Mouse (Mus musculus) heart, embryonic 11.5 days (tissue): ENCODE measurements around the gene Nol4l. TPM values are rescaled to one million over a fixed set of nuclear protein-coding genes. Genes with fewer than 3 reads are reported as not detected.

Experiments
- ATAC-seq: fragments of 200-750 bp; cut with Nextera tagmentation; replicated peaks from 2 replicates; pipeline ENCODE4 v1.8.0; 2017; ENCODE audit warnings: moderate library complexity; ENCODE audit not compliant: insufficient number of reproducible peaks, low FRiP score, low TSS enrichment
- H3K27ac ChIP-seq: fragments of 300-500 bp; sonication (generic); 2 replicates; pipeline ENCODE4 v1.5.1; 2014; ENCODE audit warnings: mild to moderate bottlenecking, low read depth, low read length
- H3K27me3 ChIP-seq: fragments of 300-500 bp; sonication (generic); 2 replicates; pipeline ENCODE4 v1.6.1; 2014; ENCODE audit warnings: mild to moderate bottlenecking, low read length, mixed read lengths; ENCODE audit not compliant: control insufficient read depth, insufficient read depth
- H3K36me3 ChIP-seq: fragments of 300-500 bp; sonication (generic); 2 replicates; pipeline ENCODE4 v1.6.1; 2014; ENCODE audit warnings: mild to moderate bottlenecking, low read length, moderate library complexity, mixed read lengths; ENCODE audit not compliant: control insufficient read depth, insufficient read depth
- H3K4me1 ChIP-seq: fragments of 300-500 bp; sonication (generic); 2 replicates; pipeline ENCODE4 v1.6.1; 2014; ENCODE audit warnings: low read length; ENCODE audit not compliant: control insufficient read depth, insufficient read depth
- H3K4me2 ChIP-seq: fragments of 300-500 bp; sonication (generic); 2 replicates; pipeline ENCODE4 v1.6.1; 2014; ENCODE audit warnings: mild to moderate bottlenecking, moderate library complexity
- H3K4me3 ChIP-seq: fragments of 300-500 bp; sonication (generic); 2 replicates; pipeline ENCODE4 v1.5.1; 2014; ENCODE audit warnings: low read depth, low read length
- H3K9ac ChIP-seq: fragments of 300-500 bp; sonication (generic); 2 replicates; pipeline ENCODE4 v1.6.1; 2014; ENCODE audit warnings: mild to moderate bottlenecking, low read depth, low read length, moderate library complexity
- H3K9me3 ChIP-seq: fragments of 300-500 bp; sonication (generic); replicated peaks from 2 replicates; pipeline ENCODE4 v1.6.1; 2016; ENCODE audit warnings: low read length; ENCODE audit not compliant: control insufficient read depth
- WGBS: fragments of 180-500 bp; shearing (Covaris S2); extraction: QIAGEN DNeasy Blood & Tissue Kit; methylation state at CpG from one replicate; pipeline ENCODE4 v1.1.7; 2014; ENCODE audit not compliant: insufficient replicate concordance; 5-methylcytosine and 5-hydroxymethylcytosine counted together
- polyA plus RNA-seq: library from polyadenylated mRNA; unstranded; fragments of >200 nt; fragmentation: Nextera tagmentation; extraction: Ambion mirVana; gene quantifications from 2 replicates; pipeline ENCODE4 v1.2.1, GENCODE M21; 2014

The Nol4l gene
- polyA plus RNA-seq, 1 experiment from 2014 or later: 16.7 TPM

DNA sequence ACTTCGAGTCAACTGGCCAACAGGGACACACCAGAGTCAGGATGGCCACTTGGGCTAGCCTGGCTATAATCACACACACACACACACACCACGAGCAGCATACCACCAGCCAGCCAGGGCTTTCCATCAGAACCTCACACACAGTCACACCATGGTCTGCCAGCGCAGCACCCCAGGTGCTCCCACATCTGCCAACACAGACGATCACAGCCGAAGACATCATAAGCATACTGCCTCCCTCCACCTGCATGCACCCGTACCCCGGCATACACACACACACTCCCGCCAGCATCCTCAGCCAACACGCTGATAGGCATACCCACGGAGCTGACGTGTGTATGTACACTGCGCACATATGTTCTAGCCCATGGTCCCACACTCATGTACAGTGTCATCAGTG, 6.1 kb downstream of the Nol4l start:
- 85% methylated on average over 12 of the region's 12 CpGs for WGBS
- H3K9ac ChIP-seq: 0 out of 2 replicates have a peak overlapping the region, but pooled peaks have one; percentile 24
- H3K36me3 ChIP-seq: no peaks in the 10 kb centered on the region
- H3K27ac ChIP-seq: peak overlapping the region; percentile 54
- H3K4me3 ChIP-seq: no peak overlapping the region
- no peaks in the 10 kb centered on the region for H3K9me3 ChIP-seq
- H3K27me3 ChIP-seq: no peaks in the 10 kb centered on the region
- peaks cover 76% of the 10 kb centered on the region for H3K4me1 ChIP-seq
- no peak for ATAC-seq
- H3K4me2 ChIP-seq: no peak overlapping the region

GRCm38 (mm10) chr2:153523143-153523542, 6.6 kb downstream of the Nol4l start:
- no peak for ATAC-seq
- WGBS: 48% methylated on average over 9 of the region's 9 CpGs
- Histone ChIP-seq H3K9ac (0 out of 2 replicates have a peak overlapping the region, but pooled peaks have one; percentile 24), H3K4me3 (no peak overlapping the region), H3K4me2 (peak overlapping the region; percentile 3; the same call in 1 of the 2 replicates), H3K36me3 (no peaks in the 10 kb centered on the region), H3K9me3 (no peaks in the 10 kb centered on the region), H3K27ac (peak overlapping the region; percentile 54), H3K4me1 (peaks cover 72% of the 10 kb centered on the region), H3K27me3 (no peaks in the 10 kb centered on the region)

GRCm38 (mm10) chr2:153522270-153522669, 7.5 kb downstream of the Nol4l start:
- H3K4me2 ChIP-seq: no peak overlapping the region
- no peaks in the 10 kb centered on the region for H3K36me3 ChIP-seq
- H3K27me3 ChIP-seq: no peaks in the 10 kb centered on the region
- peaks cover 66% of the 10 kb centered on the region for H3K4me1 ChIP-seq
- peak overlapping the region; percentile 31; the same call in 1 of the 2 replicates for H3K9ac ChIP-seq
- WGBS: 40% methylated on average over 4 of the region's 4 CpGs
- H3K27ac ChIP-seq: peak overlapping the region; percentile 54
- ATAC-seq: no peak
- H3K4me3 ChIP-seq: no peak overlapping the region
- no peaks in the 10 kb centered on the region for H3K9me3 ChIP-seq

DNA sequence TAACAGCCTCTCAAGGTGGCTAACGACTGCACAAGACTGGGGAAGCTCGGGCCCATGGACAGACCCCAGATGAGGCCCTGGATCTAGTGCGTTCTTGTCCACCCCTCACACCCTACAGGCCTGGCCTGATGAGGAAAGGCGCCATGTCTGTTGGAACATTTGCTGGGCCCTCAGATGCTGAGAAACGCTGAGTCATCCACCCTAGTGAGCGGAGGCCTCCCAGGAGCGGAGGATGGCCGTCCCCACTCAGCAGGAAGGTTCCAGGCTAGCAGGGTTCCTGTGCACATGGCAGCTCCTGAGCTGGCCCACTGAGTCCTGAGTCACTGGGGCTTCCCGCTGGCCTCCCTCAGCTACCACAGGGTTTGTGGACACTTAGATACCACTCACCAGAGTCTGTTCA, 9.7 kb downstream of the Nol4l start:
- H3K4me1 ChIP-seq: peaks cover 55% of the 10 kb centered on the region

DNA sequence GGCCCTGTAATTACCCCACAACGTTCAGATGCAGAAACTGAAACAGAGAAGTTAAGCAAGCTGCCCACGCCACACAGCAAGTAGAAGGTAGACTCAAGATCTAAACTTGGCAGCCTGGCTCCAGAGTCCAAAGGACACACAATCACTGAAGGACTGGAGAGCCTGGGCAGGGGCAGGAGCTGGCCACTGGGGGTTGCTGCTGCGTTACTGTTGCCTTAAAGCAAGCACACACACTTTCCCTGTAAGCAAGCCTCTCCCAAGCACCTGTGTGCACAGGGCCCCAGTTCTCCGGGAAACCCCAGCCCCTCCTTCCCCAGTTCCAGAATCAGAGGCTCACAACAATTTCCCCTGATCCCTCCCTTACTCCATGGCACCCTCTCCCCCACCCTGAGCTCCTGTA, 12.8 kb downstream of the Nol4l start:
- H3K4me1 ChIP-seq: peaks cover 39% of the 10 kb centered on the region
- no peak for ATAC-seq
- H3K9ac ChIP-seq: 0 out of 2 replicates have a peak overlapping the region, but pooled peaks have one; percentile 31

More for the DNA sequence above, 9.7 kb downstream of the Nol4l start:
- Histone ChIP-seq H3K4me3 (no peak overlapping the region), H3K9me3 (no peaks in the 10 kb centered on the region), H3K4me2 (no peak overlapping the region), H3K9ac (no peak overlapping the region), H3K27ac (no peak overlapping the region), H3K36me3 (no peaks in the 10 kb centered on the region), H3K27me3 (no peaks in the 10 kb centered on the region)
- 77% methylated on average over 9 of the region's 9 CpGs for WGBS
- ATAC-seq: 0 out of 2 replicates have a peak, but pooled peaks have one; percentile 25

GRCm38 (mm10) chr2:153515582-153515981, 14.2 kb downstream of the Nol4l start:
- ATAC-seq: no peak
- 89% methylated on average over 6 of the region's 6 CpGs for WGBS
- no peak overlapping the region for H3K4me2 ChIP-seq
- no peaks in the 10 kb centered on the region for H3K9me3 ChIP-seq
- no peak overlapping the region for H3K27ac ChIP-seq
- no peaks in the 10 kb centered on the region for H3K27me3 ChIP-seq
- H3K36me3 ChIP-seq: no peaks in the 10 kb centered on the region
- H3K4me3 ChIP-seq: no peak overlapping the region
- H3K9ac ChIP-seq: no peak overlapping the region
- H3K4me1 ChIP-seq: peaks cover 29% of the 10 kb centered on the region

More for the DNA sequence above, 12.8 kb downstream of the Nol4l start:
- WGBS: 49% methylated on average over 4 of the region's 4 CpGs
- Histone ChIP-seq H3K27ac (no peak overlapping the region), H3K9me3 (no peaks in the 10 kb centered on the region), H3K27me3 (no peaks in the 10 kb centered on the region), H3K4me2 (no peak overlapping the region), H3K4me3 (no peak overlapping the region), H3K36me3 (no peaks in the 10 kb centered on the region)

DNA sequence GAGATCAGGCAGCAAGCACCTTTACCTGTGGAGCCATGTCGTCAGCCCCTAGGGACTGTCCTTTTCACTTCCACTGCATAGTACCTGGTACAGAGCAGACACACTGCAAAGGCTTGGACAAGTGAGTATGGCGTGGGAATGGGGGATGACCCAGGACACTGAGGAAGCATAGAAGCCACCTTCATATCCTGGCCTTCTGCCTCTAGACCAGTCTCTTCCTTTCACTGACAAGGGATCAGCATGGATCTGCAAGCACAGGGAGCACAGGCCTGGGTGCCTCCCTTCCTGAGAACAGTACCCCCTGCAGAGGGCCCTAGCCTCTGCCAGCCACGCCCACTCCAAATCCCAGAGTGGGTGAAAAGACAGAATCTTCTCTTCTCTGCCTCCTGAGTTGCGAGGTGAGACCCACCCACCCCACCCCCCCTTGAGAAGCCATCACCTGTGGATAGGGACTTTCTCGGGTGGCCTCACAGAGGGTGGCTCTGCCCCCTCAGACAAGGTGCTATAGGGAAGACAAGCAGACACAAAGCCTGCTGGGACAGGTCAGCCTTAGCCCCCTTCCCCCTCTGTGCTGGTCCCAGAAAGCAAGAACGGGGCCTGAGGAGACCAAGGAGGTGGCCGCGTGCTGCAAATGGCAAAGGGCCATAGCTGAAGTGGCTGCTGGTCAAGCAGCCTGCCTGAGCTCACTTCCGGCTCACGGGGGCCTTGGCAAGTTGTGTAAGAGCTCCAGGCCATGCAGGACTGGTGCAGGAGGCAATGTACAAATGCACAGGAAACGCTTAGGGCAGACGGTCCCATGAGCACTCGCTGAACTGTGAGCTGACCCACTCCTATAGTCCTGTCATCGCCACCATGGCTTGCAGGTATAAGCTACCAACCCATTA, 15.0 kb downstream of the Nol4l start:
- no peak for ATAC-seq
- Histone ChIP-seq H3K27ac (no peak overlapping the region), H3K4me3 (no peak overlapping the region), H3K9me3 (no peaks in the 10 kb centered on the region), H3K9ac (no peak overlapping the region), H3K36me3 (no peaks in the 10 kb centered on the region), H3K4me2 (no peak overlapping the region), H3K4me1 (peaks cover 28% of the 10 kb centered on the region), H3K27me3 (no peaks in the 10 kb centered on the region)
- 71% methylated on average over 14 of the region's 14 CpGs for WGBS

- H3K9me3 ChIP-seq: no peaks in the 10 kb centered on the region
- no peaks in the 10 kb centered on the region for H3K27me3 ChIP-seq
- no peak overlapping the region for H3K4me2 ChIP-seq
- WGBS: 85% methylated on average over 3 of the region's 3 CpGs
- no peak overlapping the region for H3K27ac ChIP-seq
- ATAC-seq: no peak
- H3K9ac ChIP-seq: no peak overlapping the region
- no peaks in the 10 kb centered on the region for H3K36me3 ChIP-seq
- H3K4me1 ChIP-seq: peaks cover 35% of the 10 kb centered on the region
- no peak overlapping the region for H3K4me3 ChIP-seq
These were observed 15.8 kb downstream of the Nol4l start for GRCm38 (mm10) chr2:153513983-153514382.
